Mouse (Mus musculus): ENCODE measurements at regions not wholly inside any gene's neighbourhood (a gene's known extent, or its start where the extent isn't known, plus 50 kb on each side); places are given as distances from the start of the nearest gene placed in this dataset.

- Histone ChIP-seq H3K36me3 (replicated peaks; ENCODE audit: low read length) (no peaks in the 10 kb centered on the region), H3K27me3 (replicated peaks) (no peaks in the 10 kb centered on the region), H3K9me3 (peaks cover 60% of the 10 kb centered on the region), H3K4me3 (replicated peaks) (no peak overlapping the region), H3K4me1 (no peaks in the 10 kb centered on the region)
- TF ChIP-seq FLI1 (IDR thresholded peaks at IDR 0.05; ENCODE audit: low read length) (no peak), GATA1 (IDR thresholded peaks at IDR 0.05; ENCODE audit: borderline replicate concordance, low read length) (no peak)
These were observed 381.1 kb upstream of the Castor2 start for GRCm38 (mm10) chr5:133718187-133719078.

- Histone ChIP-seq H3K36me3 (replicated peaks; ENCODE audit: low read length) (no peaks in the 10 kb centered on the region), H3K27me3 (replicated peaks) (no peaks in the 10 kb centered on the region), H3K9me3 (peaks cover 54% of the 10 kb centered on the region), H3K4me1 (no peaks in the 10 kb centered on the region), H3K4me3 (replicated peaks) (no peak overlapping the region)
- TF ChIP-seq FLI1 (IDR thresholded peaks at IDR 0.05; ENCODE audit: low read length), result no peak
- no peak for TF ChIP-seq GATA1 (IDR thresholded peaks at IDR 0.05; ENCODE audit: borderline replicate concordance, low read length)
These were observed 383.7 kb upstream of the Castor2 start for GRCm38 (mm10) chr5:133715830-133716229.

- Histone ChIP-seq H3K27me3 (replicated peaks) (no peaks in the 10 kb centered on the region), H3K9me3 (peaks cover 54% of the 10 kb centered on the region), H3K4me1 (no peaks in the 10 kb centered on the region), H3K36me3 (replicated peaks; ENCODE audit: low read length) (no peaks in the 10 kb centered on the region), H3K4me3 (replicated peaks) (no peak overlapping the region)
- TF ChIP-seq GATA1 (IDR thresholded peaks at IDR 0.05; ENCODE audit: borderline replicate concordance, low read length), result no peak
These were observed 386.9 kb upstream of the Castor2 start for GRCm38 (mm10) chr5:133712652-133713051.

GRCm38 (mm10) chr5:133708881-133709280, 390.6 kb upstream of the Castor2 start:
- H3K9me3 ChIP-seq, result peaks cover 49% of the 10 kb centered on the region

GRCm38 (mm10) chr5:133686206-133686605, 413.3 kb upstream of the Castor2 start:
- TF ChIP-seq FLI1 (IDR thresholded peaks at IDR 0.05; ENCODE audit: low read length) (no peak), GATA1 (IDR thresholded peaks at IDR 0.05; ENCODE audit: borderline replicate concordance, low read length) (no peak)
- Histone ChIP-seq H3K4me3 (replicated peaks) (no peak overlapping the region), H3K27me3 (replicated peaks) (no peaks in the 10 kb centered on the region), H3K9me3 (peaks cover 38% of the 10 kb centered on the region), H3K4me1 (no peaks in the 10 kb centered on the region), H3K36me3 (replicated peaks; ENCODE audit: low read length) (no peaks in the 10 kb centered on the region)

More at GRCm38 (mm10) chr5:133708881-133709280, 390.6 kb upstream of the Castor2 start:
- TF ChIP-seq GATA1 (IDR thresholded peaks at IDR 0.05; ENCODE audit: borderline replicate concordance, low read length), result no peak
- TF ChIP-seq FLI1 (IDR thresholded peaks at IDR 0.05; ENCODE audit: low read length), result no peak
- Histone ChIP-seq H3K4me1 (no peaks in the 10 kb centered on the region), H3K4me3 (replicated peaks) (no peak overlapping the region), H3K27me3 (replicated peaks) (no peaks in the 10 kb centered on the region), H3K36me3 (replicated peaks; ENCODE audit: low read length) (no peaks in the 10 kb centered on the region)

- no peaks in the 10 kb centered on the region for H3K27me3 ChIP-seq (replicated peaks)
- TF ChIP-seq FLI1 (IDR thresholded peaks at IDR 0.05; ENCODE audit: low read length) (no peak), GATA1 (IDR thresholded peaks at IDR 0.05; ENCODE audit: borderline replicate concordance, low read length) (no peak)
- H3K9me3 ChIP-seq, result peaks cover 38% of the 10 kb centered on the region
- H3K36me3 ChIP-seq (replicated peaks; ENCODE audit: low read length), result no peaks in the 10 kb centered on the region
- H3K4me3 ChIP-seq (replicated peaks), result no peak overlapping the region
- H3K4me1 ChIP-seq, result no peaks in the 10 kb centered on the region
These were observed 416.5 kb upstream of the Castor2 start for GRCm38 (mm10) chr5:133683021-133683420.

GRCm38 (mm10) chr5:133676791-133677450, 422.6 kb upstream of the Castor2 start:
- Histone ChIP-seq H3K27me3 (replicated peaks) (no peaks in the 10 kb centered on the region), H3K4me1 (no peaks in the 10 kb centered on the region), H3K4me3 (replicated peaks) (no peak overlapping the region), H3K36me3 (replicated peaks; ENCODE audit: low read length) (no peaks in the 10 kb centered on the region), H3K9me3 (peaks cover 57% of the 10 kb centered on the region)
- TF ChIP-seq FLI1 (IDR thresholded peaks at IDR 0.05; ENCODE audit: low read length) (no peak), GATA1 (IDR thresholded peaks at IDR 0.05; ENCODE audit: borderline replicate concordance, low read length) (no peak)

GRCm38 (mm10) chr5:133675636-133676035, 423.9 kb upstream of the Castor2 start:
- TF ChIP-seq GATA1 (IDR thresholded peaks at IDR 0.05; ENCODE audit: borderline replicate concordance, low read length), result no peak
- TF ChIP-seq FLI1 (IDR thresholded peaks at IDR 0.05; ENCODE audit: low read length), result no peak
- Histone ChIP-seq H3K27me3 (replicated peaks) (no peaks in the 10 kb centered on the region), H3K36me3 (replicated peaks; ENCODE audit: low read length) (no peaks in the 10 kb centered on the region), H3K4me3 (replicated peaks) (no peak overlapping the region), H3K4me1 (no peaks in the 10 kb centered on the region), H3K9me3 (peaks cover 65% of the 10 kb centered on the region)

GRCm38 (mm10) chr5:133666473-133666872, 433.0 kb upstream of the Castor2 start:
- no peak overlapping the region for H3K4me3 ChIP-seq (replicated peaks)
- H3K9me3 ChIP-seq, result peaks cover 45% of the 10 kb centered on the region
- H3K4me1 ChIP-seq, result no peaks in the 10 kb centered on the region
- H3K27me3 ChIP-seq (replicated peaks), result no peaks in the 10 kb centered on the region
- no peak for TF ChIP-seq GATA1 (IDR thresholded peaks at IDR 0.05; ENCODE audit: borderline replicate concordance, low read length)
- TF ChIP-seq FLI1 (IDR thresholded peaks at IDR 0.05; ENCODE audit: low read length), result no peak
- H3K36me3 ChIP-seq (replicated peaks; ENCODE audit: low read length), result no peaks in the 10 kb centered on the region

Measured in megakaryocyte, embryonic 14.5 days (primary cell).